Mouse (Mus musculus) urinary bladder, postnatal 10 days (tissue): ENCODE data around the gene Ell.
A peak's percentile ranks its signal among the peaks of the same experiment; 100 is the strongest.

Source experiments
- DNase-seq: peaks from one replicate; pipeline ENCODE4 v3.0.0; 2022; ENCODE audit warnings: low spot score

Ell gene

DNA sequence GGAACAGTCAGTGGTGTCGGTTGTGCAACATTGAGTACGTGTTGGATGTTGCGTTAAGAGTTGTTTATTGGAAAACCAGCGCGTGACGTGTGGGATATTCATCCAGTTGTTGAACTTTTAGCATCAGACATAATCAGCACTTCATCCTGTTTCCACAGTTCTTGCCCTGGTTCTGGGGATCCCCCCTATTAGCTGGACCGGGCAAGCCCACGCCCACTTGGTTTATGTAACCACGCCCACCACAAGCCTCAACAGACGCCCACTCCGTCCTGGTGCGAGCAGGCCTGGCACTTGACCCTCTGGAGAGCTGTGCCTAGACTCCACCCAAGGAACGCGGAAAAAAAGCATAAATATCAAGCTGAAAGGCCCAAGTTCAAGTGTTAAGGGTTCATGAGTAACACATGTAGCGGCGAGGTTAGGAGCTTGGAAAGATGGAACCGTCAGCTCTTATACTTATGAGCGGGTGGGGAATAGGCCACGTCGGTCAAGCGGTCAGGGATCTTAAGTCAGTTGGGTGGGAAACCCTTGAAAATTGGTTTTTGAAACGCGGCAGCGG is 1.2 kb upstream of the Ell start:
- no peak for DNase-seq

DNA sequence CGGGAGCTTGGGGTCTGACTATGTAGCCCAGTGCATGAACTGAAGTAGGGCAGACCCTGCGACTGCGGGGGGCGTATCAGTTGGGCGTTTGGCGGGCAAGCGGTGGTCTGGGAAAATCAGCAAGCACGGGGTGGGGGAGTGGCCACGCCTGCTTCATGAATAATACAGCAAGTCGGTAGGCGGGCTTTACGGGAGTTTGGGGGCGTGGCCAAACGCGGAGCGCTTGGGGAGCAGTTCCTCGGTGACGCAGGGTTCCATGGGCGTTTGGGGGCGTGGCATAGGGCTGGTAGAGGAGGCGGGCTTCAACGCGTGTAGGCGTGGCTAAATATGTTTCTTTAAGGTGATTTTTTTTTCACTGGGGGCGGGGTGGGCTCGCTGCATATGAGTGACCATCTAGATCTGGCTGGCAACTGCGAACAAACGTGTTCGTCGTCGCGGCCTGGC is 602 bp upstream of the Ell start:
- peak; percentile 99 for DNase-seq

DNA sequence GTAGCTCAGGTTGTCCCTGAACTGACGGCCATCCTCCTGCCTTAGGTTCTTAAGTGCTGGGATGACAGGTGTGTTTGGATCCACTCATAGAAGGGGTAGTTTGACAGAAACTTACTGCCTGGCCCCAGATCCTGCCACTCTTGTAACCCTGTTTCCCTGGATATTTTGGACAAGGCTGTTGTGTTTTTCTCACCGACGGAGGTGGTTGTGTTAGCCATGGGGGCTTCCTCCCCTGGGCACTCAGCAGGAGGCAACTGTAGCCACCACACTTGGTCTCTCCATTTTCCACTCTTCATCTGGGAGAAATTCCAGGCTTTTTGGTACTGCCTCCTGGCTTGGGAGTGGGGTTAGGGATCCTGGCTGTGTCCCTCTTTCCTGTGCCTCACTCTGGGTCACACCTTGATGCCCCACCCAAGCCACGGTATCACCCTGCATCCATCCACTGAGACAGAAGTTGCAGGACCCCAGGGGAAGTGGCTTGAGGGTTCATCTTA is 803 bp downstream of the Ell start:
- DNase-seq = no peak

DNA sequence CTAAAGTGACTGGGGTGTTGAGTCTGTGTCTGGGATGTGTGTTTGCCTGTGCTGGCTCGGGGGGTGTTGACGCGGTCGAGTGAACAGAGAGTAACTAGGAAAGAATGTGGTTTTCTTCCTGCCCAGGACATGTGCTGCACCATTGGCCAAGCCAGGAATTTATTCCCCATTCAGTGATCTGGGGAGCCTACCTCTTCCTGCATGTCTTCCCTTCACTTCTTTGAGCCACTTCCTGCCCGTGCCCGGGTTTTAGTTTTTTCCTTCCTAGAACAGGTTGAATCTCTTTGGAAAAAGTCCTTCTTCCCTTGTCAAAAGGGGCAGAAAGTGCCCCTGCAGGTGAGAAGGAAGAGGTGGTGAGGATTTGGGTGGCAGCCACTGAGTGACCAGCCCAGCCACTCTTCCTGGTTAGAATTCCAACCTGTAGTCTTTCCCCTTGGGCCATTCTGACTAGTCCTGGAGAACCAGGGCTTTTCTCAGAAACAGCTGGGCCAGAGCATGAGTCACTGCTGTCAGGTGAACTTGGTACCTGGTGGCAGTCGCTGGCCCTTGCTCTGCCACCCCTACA is 1.3 kb downstream of the Ell start:
- no peak for DNase-seq

DNA sequence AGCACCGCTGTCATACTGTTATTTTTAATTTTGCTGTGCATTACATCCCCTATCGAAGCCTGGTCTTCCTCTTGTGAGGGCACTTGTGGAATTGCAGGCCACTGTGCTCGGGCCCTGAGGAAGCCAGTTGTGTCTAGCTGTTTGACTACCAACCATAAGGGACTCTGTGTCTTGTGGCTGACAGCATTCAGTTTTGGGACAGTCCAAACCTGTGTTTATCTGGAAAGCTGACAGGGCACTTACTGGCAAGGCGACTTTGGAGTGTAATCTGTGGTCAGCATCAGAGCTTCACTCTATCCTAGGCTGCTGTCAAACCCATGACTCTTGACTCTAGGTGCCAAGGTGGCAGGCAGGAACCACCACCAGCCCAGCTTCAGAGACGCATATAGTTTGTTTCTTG is 1.8 kb downstream of the Ell start:
- DNase-seq = no peak

DNA sequence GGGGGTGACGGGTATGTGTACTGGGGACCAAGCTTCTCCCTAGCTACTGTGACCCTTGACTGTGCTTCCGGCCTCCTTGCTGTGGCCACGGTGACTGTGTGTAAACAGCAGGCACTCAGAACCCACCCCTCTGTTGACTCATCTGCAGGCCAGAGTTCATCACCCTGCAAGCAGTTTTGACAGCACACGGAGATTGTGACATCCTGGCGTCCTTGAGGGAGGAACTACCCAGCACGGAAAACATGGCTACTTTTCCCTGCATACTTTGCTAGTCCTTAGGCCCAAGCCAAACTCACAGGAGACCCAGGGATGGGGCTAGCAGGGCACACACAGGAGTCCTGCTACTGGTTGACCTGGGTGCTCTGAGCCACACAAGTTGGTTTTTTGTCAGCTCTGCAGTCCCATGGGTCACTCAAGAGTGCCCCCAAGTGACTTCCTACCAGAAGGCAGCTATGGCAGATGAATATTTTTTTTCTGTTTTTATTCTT is 5.0 kb downstream of the Ell start:
- DNase-seq = no peak

DNA sequence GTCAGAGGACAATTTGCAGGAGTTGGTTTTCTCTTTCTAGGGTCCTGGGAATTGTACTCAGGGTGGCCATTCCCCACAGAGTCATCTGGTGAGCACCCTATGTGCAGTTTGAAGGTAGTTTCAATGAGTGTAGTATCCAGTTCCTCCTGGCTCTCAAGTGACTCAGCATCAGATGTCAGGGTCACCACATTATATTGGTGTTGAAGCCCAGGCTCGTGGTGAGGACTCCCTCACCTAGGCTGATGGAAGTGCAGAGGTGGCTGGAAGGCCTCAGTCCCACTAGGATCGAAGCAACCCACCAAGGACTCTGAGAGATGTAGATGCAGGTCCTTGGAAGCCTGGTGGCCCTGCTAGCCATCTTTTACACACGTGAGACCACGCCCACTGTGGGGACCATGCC is 7.2 kb downstream of the Ell start:
- no peak for DNase-seq

DNA sequence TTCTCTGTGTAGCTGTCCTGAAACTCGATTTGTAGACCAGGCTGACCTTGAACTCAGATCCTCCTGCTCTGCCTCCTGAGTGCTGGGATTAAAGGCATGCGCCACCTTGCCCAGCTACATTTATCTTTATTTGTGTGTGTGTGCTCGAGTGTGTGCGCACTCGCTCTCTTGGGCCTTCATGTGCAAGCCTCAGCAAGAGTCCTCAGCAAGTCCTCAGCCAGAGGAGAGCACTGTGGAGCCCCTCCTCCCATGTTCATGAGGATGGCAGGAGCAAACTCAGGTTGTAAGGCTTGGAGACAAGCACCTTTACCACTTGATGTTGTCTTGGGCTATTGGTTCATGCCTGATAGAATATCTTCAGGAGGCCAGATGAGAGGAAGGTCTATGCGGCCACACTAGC is 8.5 kb downstream of the Ell start:
- DNase-seq = no peak

DNA sequence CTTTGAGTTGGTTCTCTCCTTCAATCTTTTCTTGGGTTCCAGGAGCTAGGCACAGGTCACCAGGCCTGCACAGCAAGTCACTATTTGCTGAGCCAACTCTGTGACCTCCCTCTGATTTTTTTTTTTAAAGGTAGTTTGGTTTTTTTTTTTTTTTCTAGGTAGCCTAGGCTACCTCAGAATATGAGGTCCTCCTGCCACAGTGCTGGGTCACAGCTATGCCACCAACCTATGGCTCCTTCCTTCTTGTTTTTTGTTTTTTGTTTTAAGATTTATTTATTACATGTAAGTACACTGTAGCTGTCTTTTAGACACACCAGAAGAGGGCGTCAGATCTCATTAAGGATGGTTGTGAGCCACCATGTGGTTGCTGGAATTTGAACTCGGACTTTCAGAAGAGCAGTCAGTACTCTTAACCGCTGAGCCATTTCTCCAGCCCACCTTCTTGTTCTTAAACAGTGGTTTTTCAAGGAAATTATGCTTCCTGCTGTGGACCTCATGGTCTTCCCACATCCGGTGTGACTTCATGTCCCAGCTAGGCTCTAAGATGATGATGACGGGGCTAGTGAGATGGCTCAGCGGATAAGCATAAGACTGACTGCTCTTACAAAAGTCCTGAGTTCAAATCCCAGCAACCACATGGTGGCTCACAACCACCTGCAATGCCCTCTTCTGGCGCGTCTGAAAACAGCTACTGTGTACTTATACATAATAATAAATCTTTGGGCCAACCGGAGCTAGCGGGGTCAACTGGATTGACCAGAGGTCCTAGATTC is 10.3 kb downstream of the Ell start:
- no peak for DNase-seq

DNA sequence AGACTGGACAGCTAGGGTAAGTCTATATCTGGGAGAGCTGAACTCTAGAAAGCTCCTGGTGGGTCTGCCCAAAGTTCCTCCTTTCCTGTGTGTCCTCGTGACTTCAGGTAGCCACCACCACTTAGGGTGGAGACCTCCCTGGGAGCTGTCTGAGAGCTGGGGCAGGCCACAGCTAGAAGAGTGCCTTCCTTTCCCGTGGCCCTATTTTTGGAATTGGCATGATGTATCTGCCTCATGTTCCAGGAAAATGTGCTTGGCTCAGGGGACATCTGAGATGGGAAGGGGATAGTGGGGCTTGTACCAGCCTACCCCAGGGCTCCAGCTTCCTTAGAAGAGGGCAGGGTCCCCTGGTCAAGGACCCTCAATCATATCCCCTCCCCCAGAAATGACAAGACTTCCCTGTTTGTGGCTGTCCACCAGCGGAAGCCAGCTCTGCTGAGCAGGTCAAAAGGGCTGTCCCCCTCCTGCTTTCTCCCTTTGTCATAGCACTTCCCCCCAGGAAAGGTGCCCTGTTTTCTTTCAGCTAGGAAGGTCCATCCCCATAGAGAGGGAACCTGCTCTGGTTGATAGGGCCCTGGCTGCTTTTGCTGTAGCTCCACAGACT is 12.4 kb downstream of the Ell start:
- no peak for DNase-seq

DNA sequence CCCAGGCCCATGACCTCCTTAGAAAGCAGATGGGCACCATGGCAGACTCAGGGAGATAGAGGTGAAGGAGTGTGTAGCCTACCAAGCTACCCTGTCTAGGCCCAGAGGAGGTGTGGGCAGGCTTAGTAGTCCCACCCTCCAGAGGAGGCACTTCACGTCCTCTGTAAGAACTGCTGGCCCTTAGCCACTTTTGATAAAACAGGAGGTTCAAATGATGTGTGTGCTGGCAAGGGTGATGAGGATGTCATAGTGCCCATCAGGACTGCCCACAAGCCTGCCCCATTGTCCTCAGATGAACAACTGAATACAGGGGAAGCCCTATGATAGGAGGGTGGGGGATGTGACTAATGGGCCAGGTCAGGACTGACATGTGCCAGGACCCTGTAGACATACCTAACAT is 13.6 kb downstream of the Ell start:
- DNase-seq = no peak

DNA sequence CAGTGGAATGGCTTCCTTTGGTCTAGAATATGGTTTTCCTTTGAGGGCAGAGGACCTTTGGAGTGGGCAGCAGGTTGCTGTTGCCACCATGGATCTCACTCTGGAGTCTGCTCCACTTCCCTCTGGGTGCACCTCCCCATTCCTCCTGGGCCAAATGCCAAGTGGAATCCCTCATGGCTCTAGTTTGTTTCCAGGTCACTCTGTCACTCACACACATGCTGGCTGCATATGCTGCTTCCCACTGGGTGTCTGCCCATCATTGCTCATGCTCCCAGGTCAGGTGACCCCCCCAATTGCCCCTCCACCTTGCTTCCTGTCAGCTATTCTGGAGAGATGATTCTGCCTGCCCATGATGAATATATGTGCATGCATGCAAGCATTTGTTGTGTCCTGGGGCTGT is 14.5 kb downstream of the Ell start:
- no peak for DNase-seq

DNA sequence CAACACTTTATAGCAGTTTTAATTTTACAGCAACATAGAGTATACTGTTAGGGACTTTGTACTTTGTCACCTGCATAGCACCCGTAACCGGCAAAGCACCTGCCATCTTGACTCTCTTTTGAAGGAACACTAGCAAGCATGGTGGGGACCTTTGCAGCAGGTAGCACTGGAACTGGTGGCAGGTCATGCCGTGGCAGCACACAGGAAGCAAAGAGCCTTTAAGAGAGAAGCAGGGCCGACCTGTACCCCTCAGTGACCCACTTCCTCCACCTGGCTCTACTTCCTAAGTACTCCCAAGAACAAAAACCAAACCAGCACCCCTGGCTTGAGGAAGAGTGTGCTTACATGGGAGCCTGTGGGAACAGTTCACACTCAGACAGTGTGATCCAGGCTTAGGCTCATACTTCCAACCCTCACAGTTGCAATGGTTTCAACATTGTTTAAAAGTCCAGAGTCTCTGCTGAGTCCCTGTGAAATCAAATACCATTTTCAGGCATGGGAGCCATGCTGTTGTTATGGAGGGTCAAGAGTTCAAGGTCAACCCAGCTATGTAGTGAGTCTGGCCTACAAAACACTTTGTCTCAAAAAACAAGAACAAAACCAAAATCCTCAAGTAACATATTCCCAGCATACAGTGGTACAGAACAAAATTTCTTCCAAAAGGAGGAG is 16.0 kb downstream of the Ell start:
- DNase-seq = no peak

DNA sequence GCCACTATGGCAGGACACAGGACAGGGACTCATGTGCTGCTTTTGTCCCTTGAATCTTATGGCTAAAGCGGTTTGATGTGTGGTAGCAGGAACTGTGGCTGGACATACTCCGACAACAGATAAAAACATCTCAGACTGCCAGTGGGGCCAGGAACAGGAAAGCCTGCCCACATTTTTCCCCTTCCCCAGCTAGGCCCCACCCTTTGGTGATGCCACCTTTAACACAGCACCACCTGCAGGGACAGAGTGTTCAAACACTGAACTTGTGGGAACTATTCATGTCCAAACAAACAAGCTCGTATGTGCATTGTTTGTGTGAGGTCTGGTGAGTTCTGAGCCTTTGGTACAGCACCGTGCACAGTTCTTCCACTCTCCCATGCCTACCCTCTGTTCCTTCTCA is 19.1 kb downstream of the Ell start:
- no peak for DNase-seq

DNA sequence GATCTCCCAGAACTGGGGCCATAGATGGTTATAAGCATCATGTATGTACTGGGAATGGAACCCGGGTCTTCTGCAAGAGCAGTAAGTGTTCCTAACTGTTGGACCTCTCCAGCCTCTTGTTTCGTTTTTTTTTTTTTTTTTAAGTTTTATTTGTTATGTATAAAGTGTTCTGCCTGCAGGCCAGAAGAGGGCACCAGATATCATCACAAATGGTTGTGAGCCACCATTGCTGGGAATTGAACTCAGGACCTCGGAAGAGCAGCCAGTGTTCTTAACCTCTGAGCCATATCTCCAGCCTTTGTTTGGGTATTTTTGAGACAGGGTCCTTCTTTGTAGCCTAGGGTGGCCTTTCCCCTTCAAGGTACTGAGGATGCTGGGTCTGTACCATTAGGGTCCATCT is 19.7 kb downstream of the Ell start:
- no peak for DNase-seq

DNA sequence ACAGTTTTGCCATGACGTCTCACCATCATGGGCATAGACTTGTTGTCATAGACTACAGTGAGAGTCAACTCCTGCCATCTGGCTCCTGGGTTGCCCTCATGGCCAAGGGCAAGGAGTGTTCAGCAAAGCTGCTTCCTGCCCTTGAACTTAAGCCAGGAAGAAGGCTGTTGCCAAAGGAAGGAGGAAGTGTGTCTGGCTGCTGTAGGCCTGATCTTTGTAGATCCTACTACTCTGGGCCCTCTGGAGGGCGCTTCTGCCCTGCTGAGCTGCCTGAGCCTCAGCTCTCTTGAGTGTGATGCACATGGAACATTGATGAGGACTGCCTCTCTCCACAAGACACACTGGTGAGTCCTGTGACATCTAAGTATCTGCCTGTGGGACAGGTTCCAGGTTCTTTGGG is 20.8 kb downstream of the Ell start:
- DNase-seq = no peak

DNA sequence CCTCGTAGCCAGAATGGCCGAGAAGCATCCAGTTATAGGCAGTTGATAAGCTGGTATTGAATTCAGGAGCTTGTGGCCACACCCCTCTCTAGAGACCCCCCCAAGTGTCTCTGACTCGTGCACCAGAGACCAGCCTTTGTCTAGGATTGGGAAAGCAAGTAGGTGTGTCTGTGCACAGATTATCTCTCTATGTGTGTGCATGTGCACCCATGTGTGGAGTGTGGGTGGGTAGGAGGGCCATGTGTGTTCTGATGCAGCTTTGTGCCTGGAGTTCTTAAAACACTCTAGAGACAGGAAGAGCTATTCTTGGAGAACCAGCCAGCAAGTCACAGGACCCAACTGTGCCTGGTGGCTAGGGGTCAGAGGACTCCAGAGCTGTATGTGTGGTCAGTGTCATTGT is 21.3 kb downstream of the Ell start:
- DNase-seq = no peak

DNA sequence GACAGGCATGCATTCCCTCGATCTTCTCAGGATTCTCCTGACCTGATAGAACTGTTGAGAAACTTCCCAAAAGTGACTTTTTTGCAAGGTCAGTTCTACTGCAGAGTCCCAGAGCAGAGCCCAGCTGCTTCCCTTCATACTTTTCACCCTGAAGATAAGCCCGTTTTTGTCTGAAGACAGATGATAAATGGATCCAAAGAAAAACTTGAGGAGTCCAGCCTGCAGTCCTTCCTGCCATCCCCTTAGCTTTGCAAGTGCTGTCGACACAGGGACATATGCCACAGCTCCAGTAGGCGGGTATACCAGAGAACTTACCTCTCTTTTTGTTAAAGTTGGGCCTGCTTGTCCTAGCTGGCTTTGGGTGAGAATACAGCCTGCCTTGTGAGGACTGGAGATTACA is 22.1 kb downstream of the Ell start:
- DNase-seq = no peak

DNA sequence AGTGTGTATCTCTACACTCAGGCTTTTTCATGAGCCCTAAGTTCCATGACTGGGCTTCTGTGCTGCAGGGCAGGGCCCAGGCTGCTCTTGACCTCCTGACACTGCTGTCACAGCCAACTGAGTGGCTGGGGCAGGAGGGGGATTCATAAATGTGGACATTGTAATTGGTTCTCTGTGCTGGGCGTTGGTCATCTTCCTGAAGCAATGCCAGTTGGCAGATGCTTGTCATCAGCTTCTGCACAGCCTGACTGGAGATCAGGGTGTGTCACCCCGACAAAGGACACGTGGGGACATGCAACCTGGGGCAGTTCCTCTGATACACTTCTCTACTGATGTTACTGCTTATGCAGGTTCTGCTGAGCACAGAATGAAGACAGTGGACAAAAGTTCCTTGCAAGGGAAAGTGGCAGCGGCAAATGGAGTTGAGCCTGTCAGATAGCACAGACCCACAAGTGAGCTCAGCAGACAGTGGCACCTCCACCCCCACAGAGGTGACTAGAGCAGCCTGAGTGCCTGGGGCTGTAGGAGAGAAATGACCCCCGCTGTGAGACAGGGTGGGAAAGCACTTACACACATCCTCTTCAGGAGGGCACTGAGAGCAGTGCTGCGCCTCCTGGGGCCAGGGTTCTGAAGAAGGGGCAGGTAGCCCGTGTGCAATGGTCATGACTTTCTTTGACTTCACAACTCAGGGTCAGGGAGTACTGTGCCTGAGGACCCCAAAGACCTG is 22.7 kb downstream of the Ell start:
- no peak for DNase-seq

DNA sequence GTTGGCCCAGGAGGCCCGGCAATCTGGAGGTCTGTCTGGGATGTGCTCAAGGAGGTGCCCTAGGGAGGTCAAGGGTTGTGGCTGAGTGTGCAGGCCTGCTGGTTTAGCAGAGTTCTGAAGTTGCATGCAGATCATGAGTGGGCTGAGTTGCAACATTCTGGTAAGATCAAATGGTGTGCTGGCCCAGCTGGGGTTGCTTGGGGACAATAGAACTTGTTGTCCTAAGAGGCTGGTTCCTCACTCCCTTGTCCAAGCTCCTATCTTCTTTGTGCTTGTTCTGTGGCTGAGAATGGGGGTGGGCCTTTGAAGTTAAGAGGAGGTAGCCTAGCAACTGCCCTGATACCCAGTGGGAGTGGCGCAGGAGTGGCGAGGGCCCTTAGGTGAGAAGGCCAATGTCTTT is 23.5 kb downstream of the Ell start:
- DNase-seq = no peak

DNA sequence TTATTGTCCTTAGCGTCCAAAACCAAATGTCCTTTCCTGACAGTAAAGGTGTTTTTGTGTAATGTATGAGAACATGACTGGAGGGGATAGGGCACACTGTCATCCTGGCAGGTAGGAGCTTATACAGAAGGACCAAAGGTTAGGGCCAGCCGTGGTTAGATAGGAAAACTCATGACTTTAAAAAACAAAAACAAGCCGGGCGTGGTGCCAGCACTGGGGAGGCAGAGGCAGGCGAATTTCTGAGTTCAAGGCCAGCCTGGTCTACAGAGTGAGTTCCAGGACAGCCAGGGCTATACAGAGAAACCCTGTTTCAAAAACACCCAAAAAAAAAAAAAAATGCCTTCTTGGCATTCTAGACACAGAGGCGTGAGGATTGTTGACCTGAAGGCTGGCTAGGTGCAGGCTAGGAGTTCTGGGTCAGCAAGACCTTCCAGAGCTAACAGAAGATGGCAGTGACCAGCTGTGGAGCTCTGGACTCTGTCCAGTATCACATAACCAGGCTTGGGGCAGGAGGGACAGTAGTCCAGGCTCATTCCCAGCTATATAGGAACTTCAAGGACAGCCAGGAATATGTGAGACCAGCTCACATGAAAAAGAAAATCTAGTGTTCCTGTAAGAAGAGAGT is 24.6 kb downstream of the Ell start:
- no peak for DNase-seq
